Mouse (Mus musculus) frontal cortex, adult (tissue): ENCODE data around the gene Lrrc4.

Experiments
- ATAC-seq: cut with Nextera tagmentation; 2 replicates; pipeline ENCODE4 v1.9.2; 2017; ENCODE audit warnings: mild to moderate bottlenecking, moderate library complexity, mixed read lengths; ENCODE audit not compliant: low TSS enrichment

Lrrc4 gene

GRCm38 (mm10) chr6:28781696-28782095 is 49.9 kb downstream of the Lrrc4 start:
- peak; percentile 86 for ATAC-seq

- no peak for ATAC-seq
Measured at GRCm38 (mm10) chr6:28771331-28771730, 60.2 kb downstream of the Lrrc4 start.

DNA sequence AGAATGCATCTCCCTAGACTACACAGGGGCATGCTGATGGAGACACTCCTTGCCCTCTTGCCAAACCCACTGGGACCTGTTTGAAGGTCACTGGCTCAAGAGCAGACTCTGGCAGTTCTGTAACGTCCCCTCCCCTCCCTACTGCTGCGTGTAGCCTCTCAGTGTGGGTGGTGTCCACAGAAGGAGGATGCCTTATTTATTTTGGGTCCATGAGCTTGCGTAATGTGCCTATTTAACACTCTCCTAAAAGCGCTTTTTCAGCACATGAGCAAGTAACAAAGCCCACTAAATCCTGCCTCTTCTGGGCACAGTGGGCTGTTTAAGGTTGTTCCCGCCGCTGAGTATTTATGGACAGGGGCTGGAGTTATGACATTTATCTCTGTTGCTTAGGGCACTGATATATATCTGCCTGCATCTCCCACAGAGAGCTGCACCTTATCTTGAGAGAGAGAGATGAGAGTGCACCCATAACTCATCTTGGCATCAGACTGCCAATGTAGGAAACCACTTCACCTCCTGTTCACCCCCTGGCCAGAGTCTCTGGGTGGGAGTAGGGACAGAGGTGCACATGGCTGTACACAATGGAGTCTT is 63.6 kb downstream of the Lrrc4 start:
- ATAC-seq, result peak; percentile 82

DNA sequence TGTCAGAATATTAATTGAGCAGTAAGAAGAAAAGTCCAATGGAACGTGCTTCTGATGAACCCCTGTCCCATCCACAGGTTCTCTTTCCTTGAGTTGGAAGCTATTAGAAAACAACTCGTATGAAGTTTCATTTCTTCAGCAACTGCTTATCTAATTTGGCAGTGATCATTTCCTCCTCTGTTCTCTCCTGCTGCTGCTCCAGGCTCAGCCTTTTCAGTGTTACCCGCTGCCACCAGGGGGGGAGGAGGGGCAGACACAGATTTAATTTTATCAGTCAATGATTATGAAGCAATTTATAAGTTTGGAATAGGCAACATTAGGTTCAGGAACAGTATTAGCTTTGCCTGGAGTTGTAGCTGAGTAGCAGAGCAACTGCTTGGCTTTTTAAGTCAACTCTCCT is 64.9 kb downstream of the Lrrc4 start:
- ATAC-seq, result no peak

DNA sequence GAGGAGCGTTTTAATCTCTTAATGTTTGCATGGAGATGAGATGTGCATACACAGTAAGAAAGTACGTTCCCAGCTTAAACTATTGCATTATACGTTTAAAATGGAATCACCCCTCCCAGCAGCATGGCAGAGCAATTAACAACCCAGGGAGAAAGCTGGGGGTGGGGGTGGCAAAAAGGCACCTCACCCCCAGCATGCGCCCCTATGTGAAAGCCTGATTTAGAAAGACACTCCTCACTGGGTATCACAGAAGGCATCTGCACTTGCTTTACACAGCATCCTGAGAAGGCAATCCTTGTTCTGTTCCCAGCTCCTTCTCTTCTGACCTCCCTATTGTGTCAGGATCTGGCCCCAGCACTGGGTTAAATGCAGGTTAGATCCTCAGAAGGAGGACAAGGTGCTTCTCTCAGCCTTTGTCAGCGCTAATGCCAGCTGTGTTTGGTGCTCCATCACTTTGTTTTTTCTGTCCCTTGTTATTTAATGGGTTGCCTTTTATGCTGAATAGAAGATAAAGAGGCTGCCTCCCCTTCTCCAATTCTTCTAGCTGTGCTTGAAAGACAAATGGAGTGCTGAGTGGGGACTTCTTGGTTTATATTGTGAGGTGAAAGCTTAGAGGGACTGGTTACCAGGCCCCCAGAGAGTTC is 69.3 kb downstream of the Lrrc4 start:
- peak; percentile 28; the same call in 1 of the 2 replicates for ATAC-seq

DNA sequence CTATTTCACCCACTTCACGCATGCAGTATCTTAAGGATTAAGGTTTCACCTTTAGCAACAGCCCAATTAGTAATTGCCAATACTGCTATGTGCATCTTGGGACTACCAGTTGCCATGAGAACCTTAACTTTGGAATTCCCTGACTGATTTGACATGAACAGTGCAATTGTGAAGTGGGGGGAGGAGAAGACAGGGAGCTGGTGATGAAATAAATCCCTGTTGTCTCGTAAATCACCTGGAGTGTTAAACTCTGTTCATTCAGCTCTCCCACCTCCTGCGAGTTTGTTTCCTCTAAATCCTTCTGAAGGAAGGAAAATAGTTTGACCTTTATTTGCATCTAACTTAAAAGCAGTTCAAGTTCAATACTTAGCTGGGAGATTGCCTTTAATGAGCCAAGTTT is 69.8 kb downstream of the Lrrc4 start:
- no peak for ATAC-seq

GRCm38 (mm10) chr6:28758293-28758692 is 73.3 kb downstream of the Lrrc4 start:
- no peak for ATAC-seq

- ATAC-seq, result peak; percentile 42
Measured at GRCm38 (mm10) chr6:28756306-28757018, 75.1 kb downstream of the Lrrc4 start.

GRCm38 (mm10) chr6:28754127-28754898 is 77.2 kb downstream of the Lrrc4 start:
- peak; percentile 38 for ATAC-seq

- peak; percentile 50 for ATAC-seq
Measured at GRCm38 (mm10) chr6:28753681-28754080, 77.9 kb downstream of the Lrrc4 start.

- peak; percentile 70 for ATAC-seq
Measured at GRCm38 (mm10) chr6:28753217-28753616, 78.3 kb downstream of the Lrrc4 start.

- no peak for ATAC-seq
Measured at GRCm38 (mm10) chr6:28751186-28751585, 80.4 kb downstream of the Lrrc4 start.

- ATAC-seq, result no peak
Measured at GRCm38 (mm10) chr6:28749224-28749623, 82.3 kb downstream of the Lrrc4 start.

GRCm38 (mm10) chr6:28747931-28748670 is 83.4 kb downstream of the Lrrc4 start:
- ATAC-seq, result no peak

DNA sequence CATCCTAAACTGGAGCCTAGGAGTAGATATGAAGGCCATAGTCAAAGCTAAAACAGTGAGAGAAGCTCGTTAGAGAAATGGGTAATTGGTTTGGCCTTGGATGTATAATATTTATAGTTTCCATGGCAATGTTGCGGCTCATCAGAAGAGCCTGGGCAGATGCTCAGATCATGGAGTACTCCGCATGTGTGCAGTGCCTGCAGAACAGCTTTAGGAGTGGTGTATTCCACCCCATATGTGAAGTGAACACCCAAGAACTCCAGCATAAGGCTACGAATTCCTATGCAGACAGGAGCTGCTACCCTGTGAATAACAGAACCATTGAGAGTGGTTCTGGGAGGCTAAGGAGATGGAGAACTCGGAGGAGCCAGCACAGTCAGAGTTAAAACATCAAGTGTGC is 84.5 kb downstream of the Lrrc4 start:
- ATAC-seq, result peak; percentile 56

GRCm38 (mm10) chr6:28745864-28746263 is 85.7 kb downstream of the Lrrc4 start:
- ATAC-seq, result peak; percentile 58

DNA sequence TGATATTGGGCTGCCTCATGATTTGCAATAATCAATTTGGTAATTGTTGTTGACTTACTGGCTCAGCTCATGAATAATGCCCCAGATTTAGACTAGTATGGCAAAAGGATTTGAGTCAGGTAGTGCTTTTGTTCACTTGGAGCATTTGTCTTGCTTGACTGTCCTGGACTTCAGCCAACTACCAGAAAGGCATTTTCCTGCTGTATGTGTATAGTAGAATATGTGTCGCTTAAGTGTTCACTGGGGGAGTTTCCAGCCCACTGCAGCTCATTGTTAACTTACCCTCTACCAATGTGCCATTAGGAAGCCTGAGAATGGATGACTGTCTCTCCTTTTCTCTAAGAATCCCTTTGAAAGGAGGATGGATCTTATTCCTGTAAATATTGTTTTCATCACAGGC is 88.0 kb downstream of the Lrrc4 start:
- no peak for ATAC-seq

DNA sequence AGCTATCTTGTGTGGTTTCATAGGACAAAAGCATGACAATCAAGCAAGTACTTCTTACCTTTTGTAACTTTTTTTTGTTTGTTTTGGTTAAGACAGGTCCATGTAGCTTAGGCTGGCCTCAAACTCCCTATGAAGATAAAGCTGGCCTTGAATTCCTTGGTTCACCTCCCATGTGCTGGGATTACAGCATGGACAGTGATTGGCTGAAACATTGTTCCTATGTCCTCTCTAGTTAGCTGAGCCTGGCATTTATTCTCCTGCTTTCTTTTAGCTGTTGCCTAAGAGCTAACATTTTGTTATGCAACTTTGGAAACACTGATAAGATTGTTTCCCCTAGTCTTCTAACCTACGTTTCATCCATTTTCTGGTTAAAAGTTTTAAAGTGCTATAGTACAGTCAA is 93.9 kb downstream of the Lrrc4 start:
- ATAC-seq, result no peak

- no peak for ATAC-seq
Measured at GRCm38 (mm10) chr6:28736665-28737064, 94.9 kb downstream of the Lrrc4 start.

GRCm38 (mm10) chr6:28735116-28735515 is 96.4 kb downstream of the Lrrc4 start:
- no peak for ATAC-seq

- ATAC-seq, result no peak
Measured at GRCm38 (mm10) chr6:28733884-28734647, 97.5 kb downstream of the Lrrc4 start.
